Mouse (Mus musculus) ES-E14 (cell line): ENCODE measurements around the gene Vezf1.

ENCODE experiments used
- MAFK ChIP-seq: IDR thresholded peaks from 2 replicates; pipeline ENCODE4 v1.6.1; 2014; ENCODE audit warnings: mild to moderate bottlenecking, low read depth, low read length, inconsistent platforms; ENCODE audit not compliant: insufficient read depth
- ZNF384 ChIP-seq: IDR thresholded peaks from 2 replicates; pipeline ENCODE4 v1.6.1; 2012; ENCODE audit warnings: low read depth, low read length, inconsistent platforms

- TF ChIP-seq ZNF384, result no peak
- no peak for TF ChIP-seq MAFK
Measured at GRCm38 (mm10) chr11:88113543-88114271, 45.6 kb downstream of the Vezf1 start.
